Mouse (Mus musculus): ENCODE results near the gene Rwdd2a. TPM values are rescaled to one million over a fixed set of nuclear protein-coding genes. Genes with fewer than 3 reads are reported as not detected.
"Not testable (repeated sequence)": the region's sequence is repeated elsewhere in the genome, so short reads cannot be mapped to it uniquely, and the experiment has no call there.

Gene Rwdd2a
- polyA plus RNA-seq, 1 experiment from 2014 or later: 4.1 TPM

DNA sequence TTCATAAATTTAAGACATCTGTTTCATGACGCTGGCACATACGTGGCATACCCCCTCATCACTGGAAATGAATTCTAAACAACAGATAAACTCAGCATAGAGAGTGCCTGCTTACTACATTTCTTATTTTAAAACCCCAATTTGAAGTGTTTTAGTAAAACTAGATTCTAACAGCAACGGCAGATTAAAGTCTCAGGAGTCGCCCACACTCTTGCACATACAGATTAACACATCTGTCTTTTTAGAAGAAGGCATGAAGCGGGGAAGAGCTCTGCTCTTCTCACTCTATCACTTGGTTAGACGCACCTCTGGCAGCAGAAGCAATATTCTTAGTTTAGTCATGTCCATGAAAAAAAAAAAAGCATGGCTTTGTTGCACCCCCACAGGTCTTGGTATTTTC, 3.4 kb downstream of the Rwdd2a start:
- H3K27ac ChIP-seq (ENCODE audit: low read length): no peak overlapping the region
- H3K27me3 ChIP-seq (ENCODE audit: control insufficient read depth, insufficient read depth, low read length): no peaks in the 10 kb centered on the region
- H3K4me2 ChIP-seq (replicated peaks; ENCODE audit: low read depth, low read length): no peak overlapping the region
- no peak for ATAC-seq (ENCODE audit: insufficient number of reproducible peaks, insufficient read depth, low FRiP score, low read depth)
- H3K36me3 ChIP-seq (ENCODE audit: control insufficient read depth, insufficient read depth, low read length): no peaks in the 10 kb centered on the region
- H3K4me3 ChIP-seq (ENCODE audit: low read depth, low read length): no peak overlapping the region
- 89% methylated on average over 6 of the region's 6 CpGs for WGBS
- peaks cover 7% of the 10 kb centered on the region; the same call in 1 of the 2 replicates for H3K4me1 ChIP-seq (ENCODE audit: control insufficient read depth, insufficient read depth, low read length)
- no peak overlapping the region for H3K9ac ChIP-seq (replicated peaks; ENCODE audit: low read depth, low read length)
- H3K9me3 ChIP-seq (ENCODE audit: control insufficient read depth, low read depth, low read length): no peaks in the 10 kb centered on the region

DNA sequence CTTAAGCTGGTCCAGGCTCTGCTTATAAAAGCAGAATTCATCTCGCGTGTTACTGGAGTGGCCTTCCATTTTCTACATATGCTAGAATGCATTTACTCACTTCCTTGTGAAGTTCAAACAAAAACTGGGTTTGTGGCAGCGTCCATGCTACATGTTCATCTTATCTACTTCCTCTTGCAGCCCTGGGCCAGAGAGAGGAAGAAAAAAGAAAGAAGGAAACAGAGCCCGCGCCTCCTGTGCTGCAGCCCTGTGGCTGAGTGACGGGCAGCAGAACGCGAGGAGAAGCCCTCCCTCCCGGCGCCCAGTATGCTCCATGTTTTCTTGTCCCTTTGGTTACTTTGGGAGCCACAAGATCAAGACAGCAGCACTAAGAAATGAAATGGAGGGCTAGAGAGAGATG, 7.9 kb downstream of the Rwdd2a start:
- no peak overlapping the region for H3K4me2 ChIP-seq (replicated peaks; ENCODE audit: low read depth, low read length)
- H3K9ac ChIP-seq (replicated peaks; ENCODE audit: low read depth, low read length): no peak overlapping the region
- no peaks in the 10 kb centered on the region for H3K36me3 ChIP-seq (ENCODE audit: control insufficient read depth, insufficient read depth, low read length)
- no peaks in the 10 kb centered on the region for H3K27me3 ChIP-seq (ENCODE audit: control insufficient read depth, insufficient read depth, low read length)
- 82% methylated on average over 10 of the region's 10 CpGs for WGBS
- no peak for ATAC-seq (ENCODE audit: insufficient number of reproducible peaks, insufficient read depth, low FRiP score, low read depth)
- H3K9me3 ChIP-seq (ENCODE audit: control insufficient read depth, low read depth, low read length): no peaks in the 10 kb centered on the region
- H3K27ac ChIP-seq (ENCODE audit: low read length): no peak overlapping the region
- H3K4me1 ChIP-seq (ENCODE audit: control insufficient read depth, insufficient read depth, low read length): no peaks in the 10 kb centered on the region
- H3K4me3 ChIP-seq (ENCODE audit: low read depth, low read length): no peak overlapping the region

DNA sequence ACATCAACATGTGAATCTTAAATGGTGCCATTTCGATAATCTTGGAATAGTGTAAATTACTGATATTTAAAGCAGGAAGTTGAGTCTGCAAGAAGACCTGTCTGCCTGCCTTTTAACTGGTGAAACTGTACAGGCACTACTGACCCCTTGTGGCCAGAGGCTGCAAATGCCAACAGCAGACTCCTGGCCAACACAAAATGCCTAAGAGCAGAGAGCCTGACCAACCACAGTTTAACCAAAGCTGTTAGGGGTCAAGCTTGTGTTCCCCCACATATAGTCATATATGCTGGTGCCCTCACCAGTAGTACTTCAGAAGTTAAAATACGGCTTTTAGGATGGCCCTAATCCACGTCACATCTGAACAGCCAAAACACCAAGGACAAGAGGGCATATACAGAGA, 11.9 kb downstream of the Rwdd2a start:
- Histone ChIP-seq H3K9me3 (ENCODE audit: control insufficient read depth, low read depth, low read length) (no peaks in the 10 kb centered on the region), H3K9ac (replicated peaks; ENCODE audit: low read depth, low read length) (no peak overlapping the region), H3K36me3 (ENCODE audit: control insufficient read depth, insufficient read depth, low read length) (no peaks in the 10 kb centered on the region), H3K27ac (ENCODE audit: low read length) (no peak overlapping the region), H3K27me3 (ENCODE audit: control insufficient read depth, insufficient read depth, low read length) (no peaks in the 10 kb centered on the region), H3K4me1 (ENCODE audit: control insufficient read depth, insufficient read depth, low read length) (no peaks in the 10 kb centered on the region), H3K4me3 (ENCODE audit: low read depth, low read length) (no peak overlapping the region), H3K4me2 (replicated peaks; ENCODE audit: low read depth, low read length) (no peak overlapping the region)
- ATAC-seq (ENCODE audit: insufficient number of reproducible peaks, insufficient read depth, low FRiP score, low read depth): no peak
- WGBS: 51% methylated on average over 3 of the region's 3 CpGs

DNA sequence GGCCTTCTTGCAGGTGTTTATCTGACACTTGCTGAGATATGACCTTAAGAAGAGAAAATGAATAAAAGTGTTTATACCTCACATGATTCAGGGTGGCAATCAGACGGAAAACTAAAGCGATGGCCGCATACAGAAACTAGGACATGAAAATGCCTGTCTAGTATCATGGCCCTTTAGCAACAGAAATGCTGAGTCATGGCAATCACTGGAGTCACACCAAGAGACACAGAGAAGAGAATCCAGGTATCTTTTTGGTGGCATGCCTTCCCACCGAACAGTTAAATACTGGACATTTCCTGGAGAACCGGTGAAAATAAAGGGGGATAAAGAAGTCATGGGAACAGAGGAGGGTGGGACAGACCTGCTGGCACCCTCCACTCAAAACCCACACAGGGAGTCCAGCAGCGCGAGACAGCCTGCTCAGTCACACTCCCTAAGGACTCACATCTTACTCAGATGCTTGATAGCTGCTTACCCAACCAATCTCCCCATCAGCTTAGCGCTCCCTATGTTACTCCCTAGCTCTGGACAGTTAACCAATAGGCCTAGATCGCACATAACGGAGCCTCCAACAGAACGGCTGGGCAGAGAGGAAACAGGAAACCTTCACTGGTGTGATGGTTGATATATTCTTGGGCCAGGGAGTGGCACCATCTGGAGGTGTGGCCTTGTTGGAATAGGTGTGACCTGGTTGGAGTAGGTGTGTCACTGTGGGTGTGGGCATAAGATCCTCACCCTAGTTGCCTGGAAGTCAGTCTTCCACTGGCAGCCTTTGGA, 15.4 kb downstream of the Rwdd2a start:
- Histone ChIP-seq H3K36me3 (ENCODE audit: control insufficient read depth, insufficient read depth, low read length) (no peaks in the 10 kb centered on the region), H3K9ac (replicated peaks; ENCODE audit: low read depth, low read length) (no peak overlapping the region), H3K4me1 (ENCODE audit: control insufficient read depth, insufficient read depth, low read length) (no peaks in the 10 kb centered on the region), H3K27me3 (ENCODE audit: control insufficient read depth, insufficient read depth, low read length) (no peaks in the 10 kb centered on the region), H3K4me2 (replicated peaks; ENCODE audit: low read depth, low read length) (no peak overlapping the region), H3K9me3 (ENCODE audit: control insufficient read depth, low read depth, low read length) (no peaks in the 10 kb centered on the region), H3K27ac (ENCODE audit: low read length) (no peak overlapping the region), H3K4me3 (ENCODE audit: low read depth, low read length) (no peak overlapping the region)
- no peak for ATAC-seq (ENCODE audit: insufficient number of reproducible peaks, insufficient read depth, low FRiP score, low read depth)
- WGBS: 87% methylated on average over 11 of the region's 11 CpGs

DNA sequence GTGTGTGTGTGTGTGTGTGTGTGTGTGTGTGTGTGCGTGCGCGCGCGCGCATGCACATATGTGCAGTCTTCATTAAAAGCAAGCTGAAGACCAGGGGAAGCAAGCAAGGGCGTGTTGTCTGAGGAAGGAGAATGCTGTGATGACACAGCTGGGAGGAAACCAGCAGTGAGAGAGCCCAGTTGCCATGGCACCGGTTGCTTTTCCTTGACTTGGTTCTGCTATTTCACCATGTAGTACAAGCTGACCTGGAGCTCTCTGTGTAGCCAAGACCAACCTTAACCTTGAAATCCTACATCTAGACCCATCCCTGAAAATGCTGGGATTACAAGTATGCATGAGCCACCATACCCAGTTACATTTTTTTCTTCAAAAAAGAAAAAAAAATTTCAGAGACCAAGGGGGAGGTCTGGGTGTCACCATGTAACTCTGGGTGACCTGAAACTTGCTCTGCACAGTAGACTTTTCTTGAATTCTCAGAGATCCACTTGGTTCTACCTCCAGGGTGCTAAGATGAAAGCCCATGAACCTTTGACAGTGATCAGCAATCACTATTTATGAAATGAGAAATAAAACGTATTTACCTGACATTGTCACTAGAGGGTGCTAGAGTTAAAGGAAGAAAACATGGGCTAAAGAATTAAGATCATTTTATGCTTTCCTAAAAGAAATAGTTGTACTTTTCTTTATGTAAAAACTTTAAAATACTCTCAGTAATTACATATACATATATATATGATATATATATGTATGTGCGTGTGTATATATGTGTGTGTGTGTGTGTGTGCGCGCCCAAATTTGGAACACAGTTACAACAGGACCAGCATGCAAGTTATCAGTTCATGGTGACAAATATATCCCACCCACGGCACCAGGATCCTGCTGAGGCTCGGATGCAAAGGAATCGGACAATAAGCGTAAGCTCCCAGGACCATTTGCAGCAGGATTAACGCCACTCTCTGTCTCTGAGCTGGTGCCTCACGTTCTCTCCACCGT, 21.2 kb downstream of the Rwdd2a start:
- no peak for ATAC-seq (ENCODE audit: insufficient number of reproducible peaks, insufficient read depth, low FRiP score, low read depth)

DNA sequence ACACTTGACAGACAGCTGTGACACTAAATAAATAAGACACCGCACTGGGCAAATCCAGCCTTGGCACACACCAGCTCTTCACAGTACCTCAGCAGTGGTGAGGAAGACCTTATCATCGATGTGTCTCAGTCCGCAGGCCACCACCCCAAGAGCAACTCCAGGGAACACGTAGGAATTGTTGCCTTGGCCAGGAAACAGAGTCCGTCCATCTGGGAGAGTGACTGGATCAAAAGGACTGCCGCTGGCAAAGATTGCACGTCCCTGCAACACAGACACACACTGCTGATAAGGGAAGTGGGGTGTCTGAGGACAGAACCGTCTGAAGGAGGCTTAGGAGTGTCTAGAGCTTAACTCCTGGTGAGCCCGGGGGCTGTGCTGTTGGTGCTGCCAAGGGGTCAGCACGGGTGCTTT, 22.6 kb downstream of the Rwdd2a start:
- ATAC-seq (ENCODE audit: insufficient number of reproducible peaks, insufficient read depth, low FRiP score, low read depth); H3K36me3 ChIP-seq (ENCODE audit: control insufficient read depth, insufficient read depth, low read length): not testable (repeated sequence)
- 50% methylated on average over 10 of the region's 10 CpGs for WGBS

More for the DNA sequence above, 21.2 kb downstream of the Rwdd2a start:
- Histone ChIP-seq H3K9me3 (ENCODE audit: control insufficient read depth, low read depth, low read length) (no peaks in the 10 kb centered on the region), H3K4me3 (ENCODE audit: low read depth, low read length) (no peak overlapping the region), H3K4me1 (ENCODE audit: control insufficient read depth, insufficient read depth, low read length) (no peaks in the 10 kb centered on the region), H3K27me3 (ENCODE audit: control insufficient read depth, insufficient read depth, low read length) (no peaks in the 10 kb centered on the region), H3K27ac (ENCODE audit: low read length) (no peak overlapping the region), H3K9ac (replicated peaks; ENCODE audit: low read depth, low read length) (no peak overlapping the region), H3K36me3 (ENCODE audit: control insufficient read depth, insufficient read depth, low read length) (no peaks in the 10 kb centered on the region), H3K4me2 (replicated peaks; ENCODE audit: low read depth, low read length) (no peak overlapping the region)
- WGBS: 76% methylated on average over 19 of the region's 19 CpGs

DNA sequence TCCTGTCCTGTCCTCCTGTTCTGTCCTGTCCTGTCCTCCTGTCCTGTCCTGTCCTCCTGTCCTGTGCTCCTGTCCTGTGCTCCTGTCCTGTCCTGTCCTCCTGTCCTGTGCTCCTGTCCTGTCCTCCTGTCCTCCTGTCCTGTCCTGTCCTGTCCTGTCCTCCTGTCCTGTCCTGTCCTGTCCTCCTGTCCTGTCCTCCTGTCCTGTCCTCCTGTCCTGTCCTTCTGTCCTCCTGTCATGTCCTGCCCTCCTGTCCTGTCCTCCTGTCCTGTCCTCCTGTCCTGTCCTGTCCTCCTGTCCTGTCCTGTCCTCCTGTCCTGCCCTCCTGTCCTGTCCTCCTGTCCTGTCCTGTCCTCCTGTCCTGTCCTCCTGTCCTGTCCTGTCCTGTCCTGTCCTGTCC, 25.2 kb downstream of the Rwdd2a start:
- H3K27me3 ChIP-seq (ENCODE audit: control insufficient read depth, insufficient read depth, low read length); H3K4me3 ChIP-seq (ENCODE audit: low read depth, low read length); H3K27ac ChIP-seq (ENCODE audit: low read length); H3K4me1 ChIP-seq (ENCODE audit: control insufficient read depth, insufficient read depth, low read length); H3K9ac ChIP-seq (replicated peaks; ENCODE audit: low read depth, low read length); H3K36me3 ChIP-seq (ENCODE audit: control insufficient read depth, insufficient read depth, low read length); ATAC-seq (ENCODE audit: insufficient number of reproducible peaks, insufficient read depth, low FRiP score, low read depth); H3K9me3 ChIP-seq (ENCODE audit: control insufficient read depth, low read depth, low read length); H3K4me2 ChIP-seq (replicated peaks; ENCODE audit: low read depth, low read length): not testable (repeated sequence)

More for the DNA sequence above, 22.6 kb downstream of the Rwdd2a start:
- not testable (repeated sequence) for H3K9ac ChIP-seq (replicated peaks; ENCODE audit: low read depth, low read length); H3K27me3 ChIP-seq (ENCODE audit: control insufficient read depth, insufficient read depth, low read length); H3K27ac ChIP-seq (ENCODE audit: low read length); H3K9me3 ChIP-seq (ENCODE audit: control insufficient read depth, low read depth, low read length); H3K4me1 ChIP-seq (ENCODE audit: control insufficient read depth, insufficient read depth, low read length); H3K4me2 ChIP-seq (replicated peaks; ENCODE audit: low read depth, low read length); H3K4me3 ChIP-seq (ENCODE audit: low read depth, low read length)

DNA sequence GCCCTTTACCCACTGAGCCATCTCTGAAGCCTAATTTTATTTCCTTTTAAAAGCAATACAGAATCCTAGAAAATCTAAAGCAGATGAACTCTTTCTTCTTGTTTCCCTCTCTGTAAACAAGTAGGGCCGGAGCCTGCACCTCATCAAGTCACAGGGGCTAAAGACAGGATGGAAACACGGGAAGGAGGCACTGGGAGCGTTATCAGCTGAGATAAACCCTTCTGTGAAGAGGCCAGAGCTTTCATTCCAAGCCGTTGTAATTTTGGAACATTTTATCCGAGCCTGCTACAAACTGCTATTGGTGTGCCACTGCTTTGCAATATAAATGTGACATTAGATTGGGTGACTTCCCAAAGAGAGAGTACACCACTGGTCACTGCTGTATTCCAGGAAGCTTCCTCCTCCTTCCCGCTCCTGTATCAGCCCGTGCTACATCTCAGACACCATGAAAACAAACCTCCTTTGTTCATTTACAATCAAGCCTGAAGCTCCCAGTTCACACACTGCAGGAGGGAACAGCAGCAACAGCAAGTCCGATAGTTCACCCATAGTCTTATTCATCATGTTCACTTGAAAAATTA, 28.0 kb downstream of the Rwdd2a start:
- no peaks in the 10 kb centered on the region for H3K27me3 ChIP-seq (ENCODE audit: control insufficient read depth, insufficient read depth, low read length)
- no peaks in the 10 kb centered on the region for H3K9me3 ChIP-seq (ENCODE audit: control insufficient read depth, low read depth, low read length)
- no peak for ATAC-seq (ENCODE audit: insufficient number of reproducible peaks, insufficient read depth, low FRiP score, low read depth)
- 44% methylated on average over 8 of the region's 8 CpGs for WGBS
- H3K9ac ChIP-seq (replicated peaks; ENCODE audit: low read depth, low read length): no peak overlapping the region
- no peak overlapping the region for H3K4me2 ChIP-seq (replicated peaks; ENCODE audit: low read depth, low read length)
- H3K36me3 ChIP-seq (ENCODE audit: control insufficient read depth, insufficient read depth, low read length): no peaks in the 10 kb centered on the region
- no peak overlapping the region for H3K4me3 ChIP-seq (ENCODE audit: low read depth, low read length)
- no peak overlapping the region for H3K27ac ChIP-seq (ENCODE audit: low read length)
- H3K4me1 ChIP-seq (ENCODE audit: control insufficient read depth, insufficient read depth, low read length): no peaks in the 10 kb centered on the region
